Mouse (Mus musculus) liver, embryonic 14.5 days (tissue): Measurements from ENCODE around the gene Ranbp9.

ENCODE experiments used
- CTCF ChIP-seq: IDR thresholded peaks from 2 replicates; pipeline ENCODE4 v1.5.1; 2016; ENCODE audit warnings: antibody characterized with exemption, low read depth, control low read depth
- EP300 ChIP-seq: IDR thresholded peaks from 2 replicates; pipeline ENCODE4 v1.6.1; 2016; ENCODE audit warnings: antibody characterized with exemption, low read depth

GRCm38 (mm10) chr13:43498849-43499248 lies 17.8 kb upstream of the Ranbp9 start:
- TF ChIP-seq EP300 (no peak), CTCF (no peak)
